Mouse (Mus musculus) midbrain, embryonic 11.5 days (tissue): ENCODE measurements at regions not wholly inside any gene's neighbourhood (a gene's known extent, or its start where the extent isn't known, plus 50 kb on each side); places are given as distances from the start of the nearest gene placed in this dataset. TPM values are rescaled to one million over a fixed set of nuclear protein-coding genes. Genes with fewer than 3 reads are reported as not detected.

Source experiments
- ATAC-seq: fragments of 200-750 bp; cut with Nextera tagmentation; 2 replicates; pipeline ENCODE4 v1.8.0; 2017; ENCODE audit warnings: moderate TSS enrichment, moderate library complexity; ENCODE audit not compliant: low FRiP score
- DNase-seq: peaks from one replicate; pipeline ENCODE4 v3.0.0; 2015; ENCODE audit warnings: low spot score; ENCODE audit errors: missing footprints
- H3K27ac ChIP-seq: fragments of 300-500 bp; sonication (generic); 2 replicates; pipeline ENCODE4 v1.5.1; 2014; ENCODE audit warnings: low read depth, low read length
- H3K27me3 ChIP-seq: fragments of 300-500 bp; sonication (generic); 2 replicates; pipeline ENCODE4 v1.6.1; 2014; ENCODE audit warnings: mild to moderate bottlenecking, low read length, moderate library complexity, mixed read lengths; ENCODE audit not compliant: control insufficient read depth, insufficient read depth
- H3K36me3 ChIP-seq: fragments of 300-500 bp; sonication (generic); 2 replicates; pipeline ENCODE4 v1.6.1; 2014; ENCODE audit warnings: mild to moderate bottlenecking, low read length, moderate library complexity, mixed read lengths; ENCODE audit not compliant: control insufficient read depth, insufficient read depth
- H3K4me1 ChIP-seq: fragments of 300-500 bp; sonication (generic); 2 replicates; pipeline ENCODE4 v1.6.1; 2014; ENCODE audit warnings: low read length; ENCODE audit not compliant: control insufficient read depth, insufficient read depth
- H3K4me2 ChIP-seq: fragments of 300-500 bp; sonication (generic); 2 replicates; pipeline ENCODE4 v1.6.1; 2014; ENCODE audit warnings: mild to moderate bottlenecking, moderate library complexity
- H3K4me3 ChIP-seq: fragments of 300-500 bp; sonication (generic); 2 replicates; pipeline ENCODE4 v1.5.1; 2014; ENCODE audit warnings: low read depth, low read length
- H3K9ac ChIP-seq: fragments of 300-500 bp; sonication (generic); 2 replicates; pipeline ENCODE4 v1.6.1; 2014; ENCODE audit warnings: low read length
- H3K9me3 ChIP-seq: fragments of 300-500 bp; sonication (generic); 2 replicates; pipeline ENCODE4 v1.6.1; 2016; ENCODE audit warnings: low read length; ENCODE audit not compliant: control insufficient read depth
- WGBS: fragments of 180-500 bp; shearing (Covaris S2); extraction: QIAGEN DNeasy Blood & Tissue Kit; methylation state at CpG from one replicate; pipeline ENCODE4 v1.1.7; 2014; 5-methylcytosine and 5-hydroxymethylcytosine counted together
- microRNA-seq: library from miRNA; unstranded; fragments of <30 nt; microRNA quantifications from one replicate; pipeline ENCODE4, GENCODE M21; 2017

DNA sequence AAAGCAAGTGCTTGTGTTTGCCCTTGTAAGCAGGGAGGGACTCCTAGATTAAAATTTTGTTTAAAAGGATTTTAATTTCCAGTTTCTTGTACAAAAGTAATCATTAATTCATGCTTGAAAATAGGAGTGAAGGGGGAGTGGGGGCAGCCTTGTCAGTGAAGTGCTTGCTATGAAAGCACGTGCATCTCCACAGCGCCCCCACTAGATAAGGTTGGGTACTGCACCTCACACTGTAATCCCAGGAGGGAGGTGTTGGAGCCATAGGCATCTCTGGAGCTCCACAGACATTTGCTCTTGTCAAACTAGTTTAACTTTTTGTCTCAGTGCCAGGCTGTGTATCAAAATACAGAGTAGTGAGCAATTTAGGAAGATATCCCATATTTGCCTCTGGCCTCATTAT, 62.7 kb upstream of the Api5 start:
- WGBS, result 39% methylated on average over 2 of the region's 2 CpGs
- DNase-seq, result no peak

DNA sequence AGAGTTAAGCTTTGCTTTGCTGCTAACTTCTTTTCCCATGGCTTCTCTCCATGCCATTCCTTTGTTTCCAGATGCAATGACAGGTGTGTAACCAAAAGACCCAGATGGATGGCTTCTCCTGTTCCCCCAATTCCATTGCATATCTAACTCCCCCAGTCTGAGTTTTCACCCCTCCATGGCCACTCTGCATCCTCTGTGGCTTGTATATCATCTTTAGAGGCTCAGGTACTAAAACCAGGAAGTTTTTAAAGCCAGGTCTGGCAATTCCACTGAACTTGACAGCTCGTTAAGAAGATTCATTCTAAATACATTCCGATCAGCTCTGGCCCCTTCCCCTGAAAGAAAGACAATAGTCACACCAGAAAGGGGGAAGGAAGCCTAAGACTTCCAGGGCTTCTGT, 60.6 kb upstream of the Api5 start:
- ATAC-seq, result no peak
- H3K27ac ChIP-seq, result no peak overlapping the region
- H3K4me2 ChIP-seq, result no peak overlapping the region
- no peak overlapping the region for H3K4me3 ChIP-seq
- no peaks in the 10 kb centered on the region for H3K4me1 ChIP-seq
- no peak for DNase-seq
- no peaks in the 10 kb centered on the region for H3K36me3 ChIP-seq
- no peaks in the 10 kb centered on the region for H3K27me3 ChIP-seq
- no peak overlapping the region for H3K9ac ChIP-seq
- WGBS, result 78% methylated on average over 2 of the region's 2 CpGs
- no peaks in the 10 kb centered on the region for H3K9me3 ChIP-seq

More for the DNA sequence above, 62.7 kb upstream of the Api5 start:
- Histone ChIP-seq H3K36me3 (no peaks in the 10 kb centered on the region), H3K27ac (no peak overlapping the region), H3K4me1 (no peaks in the 10 kb centered on the region), H3K9me3 (no peaks in the 10 kb centered on the region), H3K27me3 (no peaks in the 10 kb centered on the region), H3K9ac (no peak overlapping the region), H3K4me3 (no peak overlapping the region), H3K4me2 (no peak overlapping the region)
- no peak for ATAC-seq

Small RNAs in the stretch of these regions (microRNA-seq; reads per million reads assigned to microRNA genes)
- not detected for gene Gm44461
